Mouse (Mus musculus) lung, postnatal 10 days (tissue): ENCODE data around the gene Gm14226.
"Not testable (repeated sequence)": the region's sequence is repeated elsewhere in the genome, so short reads cannot be mapped to it uniquely, and the experiment has no call there.

Source experiments
- DNase-seq: peaks from one replicate; pipeline ENCODE4 v3.0.0; 2021

Gm14226 gene

GRCm38 (mm10) chr2:155050108-155050503 is 32.0 kb downstream of the Gm14226 start:
- DNase-seq, result peak; percentile 35

GRCm38 (mm10) chr2:155050504-155051236 is 32.6 kb downstream of the Gm14226 start:
- DNase-seq, result peak; percentile 95

GRCm38 (mm10) chr2:155051622-155052351 is 33.7 kb downstream of the Gm14226 start:
- no peak for DNase-seq

- DNase-seq, result no peak
Observed at GRCm38 (mm10) chr2:155052681-155053080, 34.6 kb downstream of the Gm14226 start.

- DNase-seq, result not testable (repeated sequence)
Observed at GRCm38 (mm10) chr2:155053512-155053911, 35.4 kb downstream of the Gm14226 start.

- no peak for DNase-seq
Observed at GRCm38 (mm10) chr2:155054672-155055071, 36.6 kb downstream of the Gm14226 start.

GRCm38 (mm10) chr2:155056076-155056578 is 38.1 kb downstream of the Gm14226 start:
- no peak for DNase-seq

- DNase-seq, result no peak
Observed at GRCm38 (mm10) chr2:155057361-155057760, 39.3 kb downstream of the Gm14226 start.

- DNase-seq, result no peak
Observed at GRCm38 (mm10) chr2:155071027-155071426, 53.0 kb downstream of the Gm14226 start.

GRCm38 (mm10) chr2:155072353-155073145 is 54.5 kb downstream of the Gm14226 start:
- DNase-seq, result no peak

GRCm38 (mm10) chr2:155073347-155073746 is 55.3 kb downstream of the Gm14226 start:
- DNase-seq, result no peak

GRCm38 (mm10) chr2:155073978-155074765 is 56.1 kb downstream of the Gm14226 start, which contains the start of gene Ahcy:
Gene Ahcy, minus strand, starts transcription at chr2:155074497.
- peak; percentile 91 for DNase-seq

GRCm38 (mm10) chr2:155074766-155075330 is 56.8 kb downstream of the Gm14226 start:
- peak; percentile 16 for DNase-seq

GRCm38 (mm10) chr2:155075649-155076048 is 57.6 kb downstream of the Gm14226 start:
- no peak for DNase-seq
